Mouse (Mus musculus) lung, postnatal 0 days (tissue): ENCODE results near the gene Serpinb9.
A peak's percentile ranks its signal among the peaks of the same experiment; 100 is the strongest.

ENCODE experiments used
- CTCF ChIP-seq: IDR thresholded peaks from 2 replicates; pipeline ENCODE4 v1.5.1; 2016; ENCODE audit warnings: antibody characterized with exemption, mild to moderate bottlenecking
- EP300 ChIP-seq: IDR thresholded peaks from 2 replicates; pipeline ENCODE4 v1.6.1; 2016; ENCODE audit warnings: antibody characterized with exemption, mild to moderate bottlenecking, control low read depth

GRCm38 (mm10) chr13:33063048-33063447, 60.0 kb downstream of the Serpinb9 start:
- TF ChIP-seq CTCF (no peak), EP300 (peak; percentile 31; the same call in 1 of the 2 replicates)
